Mouse (Mus musculus) CH12.LX (cell line): ENCODE measurements at regions not wholly inside any gene's neighbourhood (a gene's known extent, or its start where the extent isn't known, plus 50 kb on each side); places are given as distances from the start of the nearest gene placed in this dataset.

Experiments used
- DNase-seq: peaks from one replicate; pipeline ENCODE4 v3.0.0-alpha.2; 2013; ENCODE audit errors: extremely low read depth
- H3K27ac ChIP-seq: 2 replicates; pipeline ENCODE4 v1.5.1; 2012; ENCODE audit warnings: low read depth, mild to moderate bottlenecking, control low read depth, moderate library complexity; ENCODE audit not compliant: insufficient read depth
- H3K27me3 ChIP-seq: replicated peaks from 2 replicates; pipeline ENCODE3; 2012; ENCODE audit warnings: inconsistent platforms
- H3K36me3 ChIP-seq, 2 experiments: replicated peaks in 1 of 2; 2 replicates each; pipeline versions ENCODE3 to v1.6.1; 2012; ENCODE audit warnings: inconsistent platforms in 1 of 2, low read length in 1 of 2, mild to moderate bottlenecking in 1 of 2, mixed read lengths in 1 of 2, moderate library complexity in 1 of 2; ENCODE audit not compliant: control insufficient read depth in 1 of 2, insufficient read depth in 1 of 2
- H3K4me1 ChIP-seq, 2 experiments: 2 replicates each; pipeline ENCODE4 v1.6.1; 2012; ENCODE audit warnings: inconsistent platforms in 1 of 2, moderate library complexity in 1 of 2; ENCODE audit not compliant: insufficient read depth in 2 of 2, control insufficient read depth in 1 of 2
- H3K4me2 ChIP-seq: 2 replicates; pipeline ENCODE4 v1.6.1; 2012; ENCODE audit warnings: low read depth, mild to moderate bottlenecking, control low read depth; ENCODE audit not compliant: poor library complexity, insufficient read depth, severe bottlenecking
- H3K4me3 ChIP-seq, 3 experiments: fragments of 150-350 bp in 1 of 3; sonication (generic) in 1 of 3; replicated peaks in 1 of 3; 2 replicates each; pipeline versions ENCODE3 to v1.5.1; 2011 to 2012; ENCODE audit warnings: low read depth in 2 of 3, low read length in 2 of 3, mild to moderate bottlenecking in 2 of 3, moderate library complexity in 2 of 3, control low read depth in 1 of 3, improper control_type of control experiment in 1 of 3, inconsistent platforms in 1 of 3, mixed read lengths in 1 of 3; ENCODE audit not compliant: poor library complexity in 1 of 3
- H3K79me2 ChIP-seq: replicated peaks from 2 replicates; pipeline ENCODE4 v1.6.1; 2012; ENCODE audit warnings: mild to moderate bottlenecking, moderate library complexity; ENCODE audit not compliant: control insufficient read depth, poor library complexity, insufficient read depth, severe bottlenecking; ENCODE audit errors: extremely low read depth
- H3K9ac ChIP-seq: 2 replicates; pipeline ENCODE4 v1.6.1; 2012; ENCODE audit warnings: low read depth, mild to moderate bottlenecking, control low read depth, moderate library complexity; ENCODE audit not compliant: insufficient read depth
- H3K9me3 ChIP-seq: replicated peaks from 2 replicates; pipeline ENCODE3; 2012; ENCODE audit warnings: low read length, inconsistent platforms, mixed read lengths
- CHD1 ChIP-seq: IDR thresholded peaks from 2 replicates; pipeline ENCODE4 v1.6.1; 2012; ENCODE audit warnings: low read depth, low read length, improper control_type of control experiment, inconsistent platforms
- CHD2 ChIP-seq: IDR thresholded peaks from 2 replicates; pipeline ENCODE4 v1.6.1; 2011; ENCODE audit warnings: low read length, improper control_type of control experiment
- CTCF ChIP-seq, 2 experiments: IDR thresholded peaks in 1 of 2; conservative IDR thresholded peaks in 1 of 2; 2 replicates each; pipeline ENCODE4 v1.5.1; 2011 to 2012; ENCODE audit warnings: low read depth in 2 of 2, low read length in 2 of 2, improper control_type of control experiment in 1 of 2, inconsistent platforms in 1 of 2, mild to moderate bottlenecking in 1 of 2, moderate library complexity in 1 of 2
- ETS1 ChIP-seq: conservative IDR thresholded peaks from 2 replicates; pipeline ENCODE4 v1.6.1; 2012; ENCODE audit warnings: low read depth, mild to moderate bottlenecking, inconsistent platforms, low read length, improper control_type of control experiment, moderate library complexity
- HCFC1 ChIP-seq: IDR thresholded peaks from 2 replicates; pipeline ENCODE4 v1.6.1; 2012; ENCODE audit warnings: low read depth, mild to moderate bottlenecking, inconsistent platforms, low read length, improper control_type of control experiment
- IRF4 ChIP-seq: IDR thresholded peaks from 2 replicates; pipeline ENCODE4 v1.6.1; 2014; ENCODE audit warnings: low read depth, mild to moderate bottlenecking, inconsistent platforms, low read length, improper control_type of control experiment
- JUND ChIP-seq: conservative IDR thresholded peaks from 2 replicates; pipeline ENCODE4 v1.6.1; 2011; ENCODE audit warnings: low read depth, low read length, improper control_type of control experiment
- MAFK ChIP-seq: IDR thresholded peaks from 2 replicates; pipeline ENCODE4 v1.6.1; 2011; ENCODE audit warnings: low read length, improper control_type of control experiment; ENCODE audit not compliant: insufficient replicate concordance
- NELFE ChIP-seq: IDR thresholded peaks from 2 replicates; pipeline ENCODE4 v1.6.1; 2011; ENCODE audit warnings: low read depth, low read length, improper control_type of control experiment
- PAX5 ChIP-seq: IDR thresholded peaks from 2 replicates; pipeline ENCODE4 v1.6.1; 2012; ENCODE audit warnings: low read length, inconsistent platforms, mixed read lengths
- ZMIZ1 ChIP-seq: IDR thresholded peaks from 2 replicates; pipeline ENCODE4 v1.6.1; 2012; ENCODE audit warnings: low read depth, mild to moderate bottlenecking, inconsistent platforms, low read length, improper control_type of control experiment
- dilution Hi-C: fragments of 300-500 bp; cut with MboI; formaldehyde crosslinking; loops from 2 replicates; pipeline ENCODE4 v1.14.3; 2020; ENCODE audit warnings: low sequenced_read_pairs; ENCODE audit not compliant: extremely low pct_unique_long_range_greater_than_20kb, extremely low pct_ligation_motif_present
- in situ Hi-C: fragments of 300-500 bp; cut with MboI; formaldehyde crosslinking; loops from 3 replicates; pipeline ENCODE4 v1.14.3; 2019; ENCODE audit warnings: low sequenced_read_pairs, low pct_ligation_motif_present, low pct_unique_long_range_greater_than_20kb, mixed read lengths

DNA sequence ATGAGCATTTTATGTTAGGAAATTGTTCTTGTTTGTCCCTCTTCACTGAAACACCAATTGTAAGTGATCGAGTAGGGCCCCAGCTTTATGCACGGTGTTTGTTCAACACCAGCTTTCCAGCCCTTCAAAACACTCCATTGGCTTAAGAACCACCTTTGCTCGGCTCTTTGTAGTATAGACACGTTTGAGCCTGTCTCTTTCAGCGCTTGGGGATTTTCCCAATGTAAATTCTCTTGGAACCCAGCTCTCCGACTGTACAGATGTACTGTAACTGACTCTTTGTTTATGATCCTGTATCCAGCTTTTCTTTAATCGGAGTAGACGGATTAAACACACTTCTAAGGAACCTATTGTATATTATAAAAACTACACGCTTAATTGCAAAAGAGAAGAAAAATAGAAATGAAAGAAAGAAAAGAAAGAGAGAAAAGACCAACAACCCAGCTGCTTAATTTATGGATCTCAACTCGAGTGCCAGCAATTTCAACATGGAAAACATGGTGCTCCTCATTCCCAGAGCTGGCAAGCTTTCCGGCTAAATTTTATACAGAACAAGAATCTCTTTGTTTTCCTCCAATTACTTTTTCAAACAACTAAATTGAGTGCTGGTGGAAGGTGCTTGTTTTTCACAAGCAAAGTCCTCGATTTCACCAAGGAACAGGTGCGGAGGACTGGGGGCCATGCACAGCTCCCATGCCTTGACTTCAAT is 430.4 kb downstream of the Adgrl2 start:
- dilution Hi-C loops (no loop called here), in situ Hi-C loops (no loop called here)
- Histone ChIP-seq H3K79me2 (no peaks in the 10 kb centered on the region), H3K9ac (no peak overlapping the region), H3K4me3 (no peak overlapping the region), H3K27me3 (no peaks in the 10 kb centered on the region), H3K36me3 (no peaks in the 10 kb centered on the region), H3K4me1 (no peaks in the 10 kb centered on the region), H3K27ac (no peak overlapping the region), H3K9me3 (no peaks in the 10 kb centered on the region), H3K4me2 (no peak overlapping the region)
- TF ChIP-seq PAX5 (no peak), IRF4 (no peak), ZMIZ1 (no peak)
- DNase-seq = no peak

DNA sequence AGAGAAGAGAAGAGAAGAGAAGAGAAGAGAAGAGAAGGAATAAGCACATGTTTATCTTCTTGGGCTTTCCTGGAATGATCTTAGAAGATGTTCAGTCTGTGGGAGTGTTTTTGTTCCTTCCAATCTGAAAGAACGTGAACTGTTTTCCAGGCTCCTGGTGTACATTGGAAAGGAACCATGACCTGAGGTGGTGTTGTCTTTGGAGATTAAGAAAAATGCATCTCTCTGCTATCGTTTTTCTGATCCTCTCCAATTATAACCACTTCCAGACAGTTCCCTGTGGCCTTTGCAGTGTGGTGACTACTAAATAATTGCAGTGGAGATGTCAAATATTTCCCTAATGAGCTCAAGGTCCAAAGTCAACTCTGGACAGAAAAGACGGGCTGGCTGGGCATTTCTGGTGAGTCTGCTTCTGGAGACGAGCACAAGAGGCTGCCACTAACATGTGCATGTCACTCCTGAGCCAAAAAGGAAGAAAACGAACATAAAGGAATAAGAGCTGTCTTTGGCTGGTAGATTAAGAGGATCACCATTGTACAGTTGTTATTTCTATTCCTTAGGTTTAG is 431.7 kb downstream of the Adgrl2 start:
- dilution Hi-C loops = no loop called here
- no peak for TF ChIP-seq CHD1
- no peaks in the 10 kb centered on the region for H3K4me1 ChIP-seq

DNA sequence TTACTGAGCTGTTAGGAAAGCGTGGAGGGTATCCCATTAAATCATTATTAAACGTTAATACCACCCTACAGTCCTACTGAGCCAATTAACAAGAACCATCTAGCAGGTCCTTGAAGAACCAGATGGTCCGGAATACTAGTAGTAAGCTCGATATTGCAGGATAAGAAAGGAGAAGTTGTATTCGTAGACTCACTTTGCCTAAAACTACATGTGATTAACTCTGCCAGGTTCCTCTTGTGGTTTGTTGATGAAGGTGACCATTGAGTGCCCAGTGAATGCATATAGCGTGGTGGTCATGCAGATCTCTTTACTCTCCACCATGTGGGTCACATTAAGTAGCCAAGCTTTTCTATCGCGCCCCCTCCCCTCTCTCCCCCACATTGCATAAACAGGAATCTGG is 435.0 kb downstream of the Adgrl2 start:
- Histone ChIP-seq H3K4me2 (no peak overlapping the region), H3K9ac (no peak overlapping the region), H3K4me1 (no peaks in the 10 kb centered on the region), H3K4me3 (no peak overlapping the region), H3K27me3 (no peaks in the 10 kb centered on the region), H3K36me3 (no peaks in the 10 kb centered on the region), H3K27ac (no peak overlapping the region), H3K9me3 (no peaks in the 10 kb centered on the region), H3K79me2 (no peaks in the 10 kb centered on the region)
- in situ Hi-C loops (no loop called here), dilution Hi-C loops (no loop called here)
- no peak for DNase-seq
- TF ChIP-seq NELFE = no peak
- TF ChIP-seq CHD2 = no peak
- no peak for TF ChIP-seq MAFK
- no peak for TF ChIP-seq HCFC1
- TF ChIP-seq CTCF (conservative IDR thresholded peaks at IDR 0.05 in 1 of 2, IDR thresholded peaks at IDR 0.05 in 1 of 2; ENCODE audit: low read depth in 2 of 2, low read length in 2 of 2) = no peak
- no peak for TF ChIP-seq ETS1
- no peak for TF ChIP-seq JUND

More for the DNA sequence above, 431.7 kb downstream of the Adgrl2 start:
- H3K36me3 ChIP-seq = no peaks in the 10 kb centered on the region
- no peak for DNase-seq
- H3K27me3 ChIP-seq = no peaks in the 10 kb centered on the region
- no peak overlapping the region for H3K4me3 ChIP-seq
- H3K79me2 ChIP-seq = no peaks in the 10 kb centered on the region
- no peak overlapping the region for H3K4me2 ChIP-seq
- no peaks in the 10 kb centered on the region for H3K9me3 ChIP-seq
- in situ Hi-C loops = no loop called here
- H3K9ac ChIP-seq = no peak overlapping the region
- H3K27ac ChIP-seq = no peak overlapping the region
